Mouse (Mus musculus): ENCODE measurements around the gene Tuba1a.

Gene Tuba1a

GRCm38 (mm10) chr15:98953401-98954356, at the start of gene Tuba1a, which contains the start of gene Gm49450:
Tuba1a (minus strand) TSS chr15:98953703.
Gm49450 (minus strand) TSS chr15:98953551.
- DNase-seq: peak; percentile 96

DNA sequence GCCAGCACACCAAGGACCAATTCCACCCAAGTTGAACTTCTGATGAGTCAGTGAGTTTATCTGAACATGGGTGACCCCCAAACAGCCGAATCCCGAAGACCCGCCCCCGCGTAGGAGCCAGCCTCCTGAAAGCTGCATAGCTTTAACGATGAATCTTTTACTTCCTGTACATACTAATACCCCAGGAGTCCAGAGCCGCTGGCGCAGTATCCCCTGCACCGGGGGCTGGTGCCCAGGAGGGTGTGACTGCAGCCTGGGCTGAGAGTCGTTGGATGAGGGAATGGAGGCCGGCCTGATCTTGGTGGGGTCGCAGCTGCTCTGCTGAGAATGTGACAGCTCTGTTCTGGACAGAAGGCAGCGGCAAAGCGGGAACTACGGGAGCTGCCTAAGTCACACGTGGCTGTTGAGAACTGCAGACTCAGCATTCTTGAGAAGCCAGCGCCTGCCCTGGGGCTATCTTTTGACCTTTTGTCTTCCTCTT, 48.0 kb upstream of the Tuba1a start:
- DNase-seq: no peak

DNA sequence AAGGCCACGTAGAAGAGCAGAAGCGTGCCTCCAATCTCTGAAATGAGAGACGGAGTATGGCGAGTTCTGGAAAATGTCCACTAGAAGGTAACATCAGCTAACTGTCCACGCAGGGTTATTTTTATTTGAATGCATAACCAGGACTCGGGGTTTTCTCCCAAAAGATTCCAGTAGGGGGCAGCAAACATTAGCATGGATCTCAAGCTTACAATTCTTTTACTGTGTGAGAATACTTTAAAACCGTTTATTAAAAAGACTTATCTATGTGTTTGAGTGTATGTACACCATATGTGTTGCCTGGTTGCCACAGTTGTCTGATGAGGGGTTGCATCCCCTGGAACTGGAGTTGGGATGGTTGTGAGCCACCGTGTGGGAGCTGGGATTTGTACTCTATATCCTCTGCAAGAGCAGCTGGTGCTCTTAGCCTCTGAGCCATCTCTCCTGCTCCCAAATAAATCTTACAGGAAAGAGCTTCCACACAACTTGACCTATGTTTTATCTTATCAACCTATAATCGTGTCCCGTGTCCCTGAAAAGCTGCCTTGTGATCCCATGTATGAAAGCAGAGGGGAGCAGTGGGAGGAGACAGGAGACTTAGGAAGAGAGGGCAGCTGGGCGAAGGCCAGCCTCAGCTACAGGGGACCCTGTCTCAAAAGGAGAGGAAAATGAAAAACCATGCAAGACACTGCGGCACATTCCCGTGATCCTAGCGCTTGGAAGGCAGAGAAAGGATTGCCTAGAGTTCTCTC, 47.2 kb upstream of the Tuba1a start:
- peak; percentile 48 for DNase-seq

- DNase-seq: no peak
Measured at GRCm38 (mm10) chr15:98998775-98999157, 45.3 kb upstream of the Tuba1a start.

DNA sequence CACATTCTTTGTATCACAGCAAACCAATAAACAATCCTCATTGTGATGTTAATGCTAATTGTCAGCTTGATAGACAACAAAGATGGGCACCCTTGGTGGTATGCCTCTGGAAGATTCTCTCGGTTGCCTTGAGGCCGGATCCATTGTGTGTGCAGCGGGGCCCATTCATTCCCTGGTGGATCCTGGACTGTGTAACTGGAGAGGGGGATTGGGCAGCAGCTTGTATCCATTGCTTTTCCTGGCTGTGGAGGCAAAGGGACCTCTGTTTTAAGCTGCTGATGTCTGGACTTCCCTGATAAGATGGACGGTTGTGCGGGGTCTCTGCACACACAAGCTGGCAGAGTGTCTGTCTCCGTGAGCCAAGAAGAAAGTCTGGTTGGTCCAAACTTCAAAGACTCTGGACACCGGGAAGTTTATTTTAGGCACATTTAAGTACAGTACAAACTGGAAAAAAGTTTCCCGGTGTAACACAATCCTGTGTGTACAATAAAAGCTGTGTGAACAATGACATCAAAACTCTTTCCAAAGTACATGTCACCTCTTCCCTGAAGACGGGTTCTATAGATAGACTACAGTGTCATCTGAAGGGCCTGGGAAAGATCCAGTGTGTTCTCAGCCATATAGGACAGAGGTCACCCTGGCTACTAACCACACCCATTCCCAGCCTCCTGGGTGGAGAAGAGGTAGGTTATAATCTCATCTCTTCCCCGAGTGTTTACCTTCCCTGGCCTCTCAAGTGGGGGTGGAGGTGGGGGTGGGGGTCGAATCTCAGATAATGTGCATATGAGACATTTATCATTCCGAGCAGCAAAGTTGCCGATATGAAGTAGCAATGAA, 44.7 kb upstream of the Tuba1a start:
- no peak for DNase-seq

DNA sequence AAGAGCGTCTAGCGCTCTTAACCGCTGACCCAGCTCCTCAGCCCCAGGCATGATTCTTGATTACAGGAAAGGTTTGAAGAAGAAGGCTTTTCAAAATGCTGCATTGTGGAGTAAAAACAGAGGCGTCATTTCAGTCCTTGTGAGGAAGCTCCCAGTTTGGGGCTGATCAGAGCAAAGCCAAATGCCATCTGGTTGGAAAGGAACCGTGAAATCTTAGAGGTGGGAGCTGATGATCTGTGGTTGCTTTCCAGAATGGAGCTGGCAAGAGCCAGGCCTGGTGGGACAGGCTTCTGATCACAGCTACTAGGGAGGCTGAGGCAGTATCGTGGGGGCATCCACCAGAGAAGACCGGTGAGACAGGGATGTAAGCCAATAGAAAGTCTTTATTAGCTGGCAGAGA, 43.3 kb upstream of the Tuba1a start:
- DNase-seq: no peak

DNA sequence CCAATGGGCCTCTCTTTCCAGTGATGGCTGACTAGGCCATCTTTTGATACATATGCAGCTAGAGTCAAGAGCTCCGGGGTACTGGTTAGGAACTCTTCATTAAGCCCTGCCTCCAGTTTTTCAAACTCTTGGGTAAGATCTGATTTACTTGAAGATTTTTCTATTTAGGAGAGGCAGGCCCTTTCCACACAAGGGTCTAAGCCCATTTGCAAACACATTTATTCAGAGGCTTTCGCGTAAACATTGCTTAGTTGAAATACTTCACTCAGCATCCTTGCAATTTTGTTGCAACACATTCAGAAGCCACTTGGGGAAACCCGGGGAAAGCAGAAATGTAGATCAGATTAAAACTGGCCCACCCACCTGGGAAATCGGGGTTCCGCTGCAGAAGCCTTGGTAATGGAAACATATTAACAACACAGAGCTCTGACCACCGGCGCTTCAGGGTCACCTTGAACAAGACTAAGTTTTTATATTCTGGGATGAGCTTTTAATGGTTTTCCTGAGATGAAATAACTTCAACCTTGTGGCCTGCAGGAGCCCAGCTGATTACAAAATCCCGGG, 41.5 kb upstream of the Tuba1a start:
- DNase-seq: no peak

- DNase-seq: peak; percentile 89
Measured at GRCm38 (mm10) chr15:98993865-98994264, 40.4 kb upstream of the Tuba1a start.

- DNase-seq: peak; percentile 94
Measured at GRCm38 (mm10) chr15:98993093-98993793, 39.7 kb upstream of the Tuba1a start.

DNA sequence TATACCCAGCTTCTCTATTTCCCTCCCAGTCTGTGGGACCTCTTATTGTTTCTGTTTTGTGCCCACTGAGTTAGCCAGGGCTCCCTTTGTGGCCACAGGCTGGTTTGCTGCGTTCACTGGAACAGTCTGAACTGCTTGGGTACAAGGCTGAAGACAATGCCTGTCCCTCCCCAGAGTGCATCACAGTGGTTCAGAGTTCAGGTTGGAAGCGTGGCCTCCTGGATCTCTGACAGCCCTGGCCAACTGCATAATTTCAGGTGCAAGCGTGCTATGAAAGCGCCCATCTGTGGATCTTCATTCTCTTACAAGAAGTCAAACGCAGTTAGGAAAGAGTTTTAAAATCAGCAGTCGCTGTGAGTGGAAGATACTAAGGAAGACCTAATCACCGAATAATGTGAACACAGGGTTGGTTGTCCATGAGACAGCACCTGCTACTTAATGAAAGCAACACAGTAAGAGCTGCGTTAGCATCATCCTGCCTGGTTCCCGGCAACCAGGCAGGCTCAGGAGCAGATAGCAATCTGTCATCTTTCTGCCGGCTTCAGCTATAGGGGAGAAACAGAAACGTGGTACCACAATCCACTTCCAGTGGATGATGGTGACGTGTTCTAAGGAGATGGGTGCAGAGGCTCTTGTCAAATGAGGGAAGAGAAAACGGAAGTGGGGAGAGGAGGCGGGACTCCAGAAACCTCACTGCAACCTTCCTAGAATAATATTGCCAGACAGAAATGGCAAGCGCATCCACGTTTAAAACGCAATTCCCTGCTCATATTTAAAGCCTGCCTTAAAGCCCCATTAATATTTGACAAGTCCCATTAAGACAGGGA, 38.8 kb upstream of the Tuba1a start:
- DNase-seq: peak; percentile 64

- no peak for DNase-seq
Measured at GRCm38 (mm10) chr15:98991540-98992050, 38.1 kb upstream of the Tuba1a start.

GRCm38 (mm10) chr15:98990669-98991539, 37.4 kb upstream of the Tuba1a start:
- no peak for DNase-seq

- no peak for DNase-seq
Measured at GRCm38 (mm10) chr15:98989701-98990430, 36.4 kb upstream of the Tuba1a start.

DNA sequence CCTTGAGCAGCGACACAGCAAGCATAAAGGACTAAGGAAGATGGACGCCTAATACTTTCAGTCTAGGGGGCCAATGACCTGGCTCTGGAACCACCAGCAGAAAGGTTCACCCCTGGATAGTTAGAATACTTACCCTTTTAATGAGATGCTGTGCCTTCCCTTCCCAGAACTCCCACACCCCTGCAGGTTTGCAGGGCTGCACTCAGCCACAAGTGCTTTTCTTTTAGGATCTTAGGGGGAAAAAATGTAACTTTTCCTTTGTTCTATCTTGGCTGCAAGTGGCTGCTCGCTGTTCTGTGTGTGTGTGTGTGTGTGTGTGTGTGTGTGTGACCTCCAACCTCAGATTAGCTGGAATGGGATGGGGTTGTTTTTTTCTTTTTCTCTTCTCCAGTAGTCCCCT, 35.3 kb upstream of the Tuba1a start:
- DNase-seq: no peak

DNA sequence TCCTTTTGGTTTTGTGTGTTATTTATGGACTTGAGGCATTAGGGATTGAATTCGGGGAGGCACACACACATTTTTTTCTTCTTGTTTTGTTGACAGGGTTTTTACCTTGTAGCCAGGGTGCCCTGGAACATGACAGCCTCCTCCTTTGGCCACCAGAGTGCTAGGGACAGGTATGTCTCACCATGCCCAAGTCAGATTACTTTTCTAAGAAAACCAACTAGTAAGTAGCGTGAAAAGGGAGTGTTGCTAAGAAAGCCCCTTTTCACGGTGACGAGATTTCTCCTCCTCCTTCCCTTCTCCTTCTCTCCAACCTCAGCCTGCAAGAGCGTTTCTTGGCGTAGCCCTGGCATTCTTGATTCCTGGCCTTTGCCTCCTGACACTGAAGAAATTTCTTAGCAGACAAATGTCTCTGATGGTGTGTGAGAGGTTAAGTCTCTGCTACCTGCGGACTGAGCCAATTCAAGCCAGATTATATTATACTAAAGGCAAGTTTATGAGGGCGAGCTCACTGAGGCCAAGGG, 34.2 kb upstream of the Tuba1a start:
- DNase-seq: no peak

DNA sequence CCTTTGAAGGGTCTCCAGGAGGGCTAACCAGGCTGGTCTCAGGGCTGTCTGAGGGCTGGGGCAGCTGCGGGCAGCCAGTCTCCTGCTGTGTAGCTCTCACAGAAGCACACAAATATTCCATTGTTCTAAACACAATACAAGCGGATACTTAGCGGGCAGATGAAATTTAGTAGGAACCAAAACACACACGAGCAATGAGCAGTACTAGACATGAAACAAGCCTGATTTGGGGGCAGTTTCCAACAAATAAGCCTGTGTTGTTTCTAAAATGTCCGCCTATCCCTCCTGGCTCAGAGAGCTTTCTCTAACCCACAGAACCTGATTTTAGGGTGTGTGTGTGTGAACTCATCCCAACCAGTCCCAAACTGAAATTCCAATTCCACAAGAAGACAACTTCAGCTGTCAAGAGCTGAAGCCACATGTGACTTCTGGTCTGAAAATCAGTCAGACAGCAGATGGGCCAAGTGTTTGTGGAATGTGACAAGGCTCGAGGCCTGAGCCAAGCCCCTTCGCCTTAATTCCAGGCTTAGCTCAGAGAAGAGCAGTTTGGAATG, 33.7 kb upstream of the Tuba1a start:
- no peak for DNase-seq

- DNase-seq: no peak
Measured at GRCm38 (mm10) chr15:98985982-98986715, 32.6 kb upstream of the Tuba1a start.
